Mouse (Mus musculus) ES-Bruce4 (cell line): ENCODE results near the gene Vsig2.

Source experiments
- CTCF ChIP-seq: IDR thresholded peaks from one replicate; pipeline ENCODE4 v1.8.1; 2011; ENCODE audit warnings: low read depth, low read length
- EP300 ChIP-seq: IDR thresholded peaks from 2 replicates; pipeline ENCODE4 v1.6.1; 2011; ENCODE audit warnings: low read depth, low read length; ENCODE audit not compliant: insufficient read depth

- TF ChIP-seq CTCF (no peak), EP300 (no peak)
Measured at GRCm38 (mm10) chr9:37563805-37564204, 24.8 kb downstream of the Vsig2 start.
